Mouse (Mus musculus): Measurements from ENCODE around the gene Trim72. TPM values are rescaled to one million over a fixed set of nuclear protein-coding genes. Genes with fewer than 3 reads are reported as not detected.
A peak's percentile ranks its signal among the peaks of the same experiment; 100 is the strongest.

Trim72 gene
- polyA plus RNA-seq, 1 experiment from 2014 or later, result not detected

- no peak overlapping the region for H3K4me3 ChIP-seq (ENCODE audit: low read depth, low read length)
- DNase-seq, result no peak
- no peaks in the 10 kb centered on the region for H3K27me3 ChIP-seq (ENCODE audit: insufficient read depth, low read length)
- no peak overlapping the region for H3K4me2 ChIP-seq (ENCODE audit: low read depth, low read length)
- no peak for ATAC-seq
- no peak for TF ChIP-seq EP300 (IDR thresholded peaks at IDR 0.05; ENCODE audit: low read depth)
- TF ChIP-seq CTCF (IDR thresholded peaks at IDR 0.05; ENCODE audit: low read depth), result no peak
- WGBS (ENCODE audit: insufficient replicate concordance), result 88% methylated on average over 6 of the region's 6 CpGs
- no peak overlapping the region for H3K9ac ChIP-seq (replicated peaks)
- H3K9me3 ChIP-seq (ENCODE audit: low read length), result no peaks in the 10 kb centered on the region
- H3K27ac ChIP-seq (ENCODE audit: low read depth), result no peak overlapping the region
- H3K4me1 ChIP-seq (ENCODE audit: insufficient read depth), result 0 out of 2 replicates have a peak, but pooled peaks cover 2% of the 10 kb centered on the region
- no peaks in the 10 kb centered on the region for H3K36me3 ChIP-seq (replicated peaks; ENCODE audit: insufficient read depth, low read length)
Observed at GRCm38 (mm10) chr7:128016650-128017049, 12.9 kb downstream of the Trim72 start.

DNA sequence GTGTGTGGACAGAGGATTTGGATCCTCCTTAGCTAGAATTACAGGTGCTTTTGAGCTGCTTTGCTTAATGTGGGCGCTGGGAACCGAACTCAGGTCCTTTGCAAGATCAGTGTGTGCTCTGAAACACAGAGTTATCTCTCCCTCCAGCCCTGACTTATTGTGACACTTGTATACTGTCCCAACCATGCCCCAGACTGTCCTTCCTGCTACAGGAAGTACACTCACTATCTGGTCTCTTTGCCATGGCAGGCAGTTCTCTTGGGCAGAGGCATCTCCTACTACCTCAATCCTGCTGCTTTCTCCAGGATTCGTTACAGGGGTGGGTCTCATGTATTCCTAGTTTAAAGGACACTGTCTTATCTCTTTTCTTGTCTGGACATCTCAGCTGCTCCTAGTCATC lies 14.5 kb downstream of the Trim72 start:
- H3K9me3 ChIP-seq (ENCODE audit: low read length), result no peaks in the 10 kb centered on the region
- H3K9ac ChIP-seq (replicated peaks), result no peak overlapping the region
- WGBS (ENCODE audit: insufficient replicate concordance), result 68% methylated on average over 3 of the region's 3 CpGs
- TF ChIP-seq CTCF (IDR thresholded peaks at IDR 0.05; ENCODE audit: low read depth), result no peak
- no peak for TF ChIP-seq EP300 (IDR thresholded peaks at IDR 0.05; ENCODE audit: low read depth)
- H3K4me2 ChIP-seq (ENCODE audit: low read depth, low read length), result no peak overlapping the region
- 0 out of 2 replicates have a peak, but pooled peaks cover 2% of the 10 kb centered on the region for H3K4me1 ChIP-seq (ENCODE audit: insufficient read depth)
- no peak overlapping the region for H3K4me3 ChIP-seq (ENCODE audit: low read depth, low read length)
- H3K27me3 ChIP-seq (ENCODE audit: insufficient read depth, low read length), result no peaks in the 10 kb centered on the region
- no peaks in the 10 kb centered on the region for H3K36me3 ChIP-seq (replicated peaks; ENCODE audit: insufficient read depth, low read length)
- H3K27ac ChIP-seq (ENCODE audit: low read depth), result no peak overlapping the region
- ATAC-seq (no peak), DNase-seq (no peak)

DNA sequence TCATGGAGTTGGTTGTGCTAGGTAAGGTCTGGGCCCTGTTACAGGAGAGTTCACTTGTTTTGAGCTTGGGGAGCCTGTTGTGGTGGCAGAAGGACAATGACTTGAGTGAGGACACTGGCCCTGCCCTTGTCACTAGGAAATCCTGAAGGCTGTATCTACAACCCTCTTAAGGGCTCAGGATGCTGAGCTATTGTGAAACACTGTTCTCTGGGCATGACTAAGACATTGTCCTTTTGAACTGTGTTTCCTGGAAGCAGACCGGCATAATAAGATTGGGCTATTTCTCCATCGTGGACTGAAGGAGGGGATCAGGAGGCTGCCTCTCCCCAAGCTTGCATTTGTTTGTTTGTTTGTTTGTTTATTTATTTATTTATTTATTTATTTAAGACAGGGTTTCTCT lies 15.4 kb downstream of the Trim72 start:
- Histone ChIP-seq H3K4me3 (ENCODE audit: low read depth, low read length) (no peak overlapping the region), H3K9ac (replicated peaks) (no peak overlapping the region), H3K4me1 (ENCODE audit: insufficient read depth) (0 out of 2 replicates have a peak, but pooled peaks cover 2% of the 10 kb centered on the region), H3K4me2 (ENCODE audit: low read depth, low read length) (no peak overlapping the region), H3K27ac (ENCODE audit: low read depth) (no peak overlapping the region), H3K9me3 (ENCODE audit: low read length) (no peaks in the 10 kb centered on the region), H3K27me3 (ENCODE audit: insufficient read depth, low read length) (no peaks in the 10 kb centered on the region), H3K36me3 (replicated peaks; ENCODE audit: insufficient read depth, low read length) (no peaks in the 10 kb centered on the region)
- 53% methylated on average over 2 of the region's 2 CpGs for WGBS (ENCODE audit: insufficient replicate concordance)
- DNase-seq, result no peak
- TF ChIP-seq EP300 (IDR thresholded peaks at IDR 0.05; ENCODE audit: low read depth), result no peak
- no peak for TF ChIP-seq CTCF (IDR thresholded peaks at IDR 0.05; ENCODE audit: low read depth)
- peak; percentile 31; the same call in 1 of the 2 replicates for ATAC-seq

DNA sequence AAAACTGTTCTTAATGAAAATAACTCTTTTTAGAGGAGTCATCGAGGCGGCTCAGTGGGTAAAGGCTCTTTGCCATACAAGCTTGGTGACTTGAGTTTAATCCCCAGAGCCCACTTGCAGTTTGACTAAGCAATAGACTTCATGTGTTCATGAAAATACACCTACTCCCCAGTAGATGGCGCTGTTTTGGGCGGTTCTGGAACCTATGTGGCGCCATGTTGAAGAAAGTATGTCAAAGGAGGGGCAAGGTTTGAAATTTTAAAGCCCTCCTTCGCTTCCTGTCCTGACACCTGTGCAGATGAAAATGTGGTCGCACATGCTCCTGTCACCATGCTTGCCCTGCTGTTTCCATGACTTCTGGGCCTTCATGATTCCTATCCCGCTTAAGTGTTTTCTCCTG lies 19.2 kb downstream of the Trim72 start:
- no peak for TF ChIP-seq EP300 (IDR thresholded peaks at IDR 0.05; ENCODE audit: low read depth)
- peak; percentile 63 for TF ChIP-seq CTCF (IDR thresholded peaks at IDR 0.05; ENCODE audit: low read depth)
- Histone ChIP-seq H3K4me1 (ENCODE audit: insufficient read depth) (0 out of 2 replicates have a peak, but pooled peaks cover 2% of the 10 kb centered on the region), H3K36me3 (replicated peaks; ENCODE audit: insufficient read depth, low read length) (no peaks in the 10 kb centered on the region), H3K4me3 (ENCODE audit: low read depth, low read length) (no peak overlapping the region), H3K27me3 (ENCODE audit: insufficient read depth, low read length) (no peaks in the 10 kb centered on the region), H3K27ac (ENCODE audit: low read depth) (no peak overlapping the region), H3K9me3 (ENCODE audit: low read length) (no peaks in the 10 kb centered on the region), H3K4me2 (ENCODE audit: low read depth, low read length) (no peak overlapping the region), H3K9ac (replicated peaks) (no peak overlapping the region)
- ATAC-seq (no peak), DNase-seq (no peak)
- WGBS (ENCODE audit: insufficient replicate concordance), result 62% methylated on average over 8 of the region's 8 CpGs

- Histone ChIP-seq H3K4me1 (ENCODE audit: insufficient read depth) (0 out of 2 replicates have a peak, but pooled peaks cover 2% of the 10 kb centered on the region), H3K9me3 (ENCODE audit: low read length) (no peaks in the 10 kb centered on the region), H3K4me3 (ENCODE audit: low read depth, low read length) (no peak overlapping the region), H3K27me3 (ENCODE audit: insufficient read depth, low read length) (no peaks in the 10 kb centered on the region), H3K4me2 (ENCODE audit: low read depth, low read length) (no peak overlapping the region), H3K27ac (ENCODE audit: low read depth) (no peak overlapping the region), H3K36me3 (replicated peaks; ENCODE audit: insufficient read depth, low read length) (no peaks in the 10 kb centered on the region), H3K9ac (replicated peaks) (no peak overlapping the region)
- ATAC-seq, result no peak
- TF ChIP-seq CTCF (IDR thresholded peaks at IDR 0.05; ENCODE audit: low read depth), result no peak
- no peak for TF ChIP-seq EP300 (IDR thresholded peaks at IDR 0.05; ENCODE audit: low read depth)
- DNase-seq, result no peak
- WGBS (ENCODE audit: insufficient replicate concordance), result 80% methylated on average over 4 of the region's 4 CpGs
Observed at GRCm38 (mm10) chr7:128023565-128023964, 19.8 kb downstream of the Trim72 start.

DNA sequence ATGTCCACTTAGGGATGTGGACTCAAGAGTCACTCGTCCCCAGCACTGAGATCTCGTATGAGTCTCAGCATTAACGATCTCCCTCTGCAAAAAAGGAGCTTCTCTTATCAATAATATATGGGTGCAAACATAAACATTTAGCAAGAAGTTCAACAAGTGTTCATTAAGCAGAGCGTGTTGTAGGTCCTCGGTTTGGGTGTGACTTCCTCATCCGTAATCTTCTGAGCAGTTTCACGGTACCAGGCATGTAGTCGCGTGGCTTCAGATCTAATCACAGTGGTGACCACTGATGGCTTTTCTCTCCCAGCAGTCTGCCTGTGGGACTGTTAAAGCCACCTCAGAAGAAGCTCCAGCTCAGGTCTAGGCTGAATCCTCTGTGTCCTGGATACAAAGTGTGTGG lies 20.6 kb downstream of the Trim72 start:
- Histone ChIP-seq H3K36me3 (replicated peaks; ENCODE audit: insufficient read depth, low read length) (no peaks in the 10 kb centered on the region), H3K27ac (ENCODE audit: low read depth) (no peak overlapping the region), H3K4me3 (ENCODE audit: low read depth, low read length) (no peak overlapping the region), H3K27me3 (ENCODE audit: insufficient read depth, low read length) (no peaks in the 10 kb centered on the region), H3K9ac (replicated peaks) (no peak overlapping the region), H3K9me3 (ENCODE audit: low read length) (no peaks in the 10 kb centered on the region), H3K4me2 (ENCODE audit: low read depth, low read length) (no peak overlapping the region), H3K4me1 (ENCODE audit: insufficient read depth) (no peaks in the 10 kb centered on the region)
- ATAC-seq (no peak), DNase-seq (no peak)
- TF ChIP-seq CTCF (IDR thresholded peaks at IDR 0.05; ENCODE audit: low read depth), result no peak
- no peak for TF ChIP-seq EP300 (IDR thresholded peaks at IDR 0.05; ENCODE audit: low read depth)
- WGBS (ENCODE audit: insufficient replicate concordance), result 66% methylated on average over 9 of the region's 9 CpGs

- H3K4me2 ChIP-seq (ENCODE audit: low read depth, low read length), result no peak overlapping the region
- no peaks in the 10 kb centered on the region for H3K36me3 ChIP-seq (replicated peaks; ENCODE audit: insufficient read depth, low read length)
- TF ChIP-seq EP300 (IDR thresholded peaks at IDR 0.05; ENCODE audit: low read depth) (no peak), CTCF (IDR thresholded peaks at IDR 0.05; ENCODE audit: low read depth) (no peak)
- DNase-seq, result no peak
- no peak overlapping the region for H3K4me3 ChIP-seq (ENCODE audit: low read depth, low read length)
- H3K9ac ChIP-seq (replicated peaks), result no peak overlapping the region
- 76% methylated on average over 4 of the region's 4 CpGs for WGBS (ENCODE audit: insufficient replicate concordance)
- H3K4me1 ChIP-seq (ENCODE audit: insufficient read depth), result no peaks in the 10 kb centered on the region
- no peaks in the 10 kb centered on the region for H3K9me3 ChIP-seq (ENCODE audit: low read length)
- no peak for ATAC-seq
- no peaks in the 10 kb centered on the region for H3K27me3 ChIP-seq (ENCODE audit: insufficient read depth, low read length)
- H3K27ac ChIP-seq (ENCODE audit: low read depth), result no peak overlapping the region
Observed at GRCm38 (mm10) chr7:128024932-128025331, 21.2 kb downstream of the Trim72 start.
